Mouse (Mus musculus) MEL (cell line): ENCODE measurements at regions not wholly inside any gene's neighbourhood (a gene's known extent, or its start where the extent isn't known, plus 50 kb on each side); places are given as distances from the start of the nearest gene placed in this dataset.
A peak's percentile ranks its signal among the peaks of the same experiment; 100 is the strongest.

Experiments used
- DNase-seq: peaks from one replicate; pipeline ENCODE4 v3.0.0; 2011; ENCODE audit warnings: low read depth, low spot score
- H3K27ac ChIP-seq: 2 replicates; pipeline ENCODE4 v1.5.1; 2012; ENCODE audit warnings: low read depth, mild to moderate bottlenecking, control low read depth, low read length, moderate library complexity; ENCODE audit not compliant: control insufficient read depth
- H3K27me3 ChIP-seq, 2 experiments: fragments of 150-350 bp in 1 of 2; sonication (generic) in 1 of 2; 2 replicates each; pipeline ENCODE4 v1.6.1; 2012; ENCODE audit warnings: low read length in 2 of 2, mild to moderate bottlenecking in 2 of 2, improper control_type of control experiment in 1 of 2, moderate library complexity in 1 of 2; ENCODE audit not compliant: insufficient read depth in 2 of 2, control insufficient read depth in 1 of 2
- H3K36me3 ChIP-seq, 2 experiments: 2 replicates each; pipeline ENCODE4 v1.6.1; 2012 to 2014; ENCODE audit warnings: low read length in 2 of 2, improper control_type of control experiment in 1 of 2, inconsistent platforms in 1 of 2, mild to moderate bottlenecking in 1 of 2; ENCODE audit not compliant: insufficient read depth in 2 of 2, control insufficient read depth in 1 of 2
- H3K4me1 ChIP-seq, 2 experiments: fragments of 150-350 bp in 1 of 2; sonication (generic) in 1 of 2; 2 replicates each; pipeline ENCODE4 v1.6.1; 2012; ENCODE audit warnings: low read length in 2 of 2, improper control_type of control experiment in 1 of 2, mild to moderate bottlenecking in 1 of 2; ENCODE audit not compliant: insufficient read depth in 2 of 2, control insufficient read depth in 1 of 2
- H3K4me3 ChIP-seq, 2 experiments: fragments of 150-350 bp in 1 of 2; sonication (generic) in 1 of 2; 2 replicates each; pipeline ENCODE4 v1.5.1; 2012; ENCODE audit warnings: low read depth in 2 of 2, low read length in 2 of 2, mild to moderate bottlenecking in 2 of 2, moderate library complexity in 2 of 2, control low read depth in 1 of 2, improper control_type of control experiment in 1 of 2; ENCODE audit not compliant: control insufficient read depth in 1 of 2, insufficient read depth in 1 of 2
- H3K79me2 ChIP-seq: 2 replicates; pipeline ENCODE4 v1.6.1; 2012; ENCODE audit warnings: mild to moderate bottlenecking, low read length, moderate library complexity; ENCODE audit not compliant: control insufficient read depth, poor library complexity, insufficient read depth
- H3K9ac ChIP-seq: 2 replicates; pipeline ENCODE4 v1.6.1; 2012; ENCODE audit warnings: low read depth, mild to moderate bottlenecking, control low read depth, low read length, moderate library complexity; ENCODE audit not compliant: control insufficient read depth, poor library complexity, severe bottlenecking
- H3K9me3 ChIP-seq: fragments of 150-350 bp; sonication (generic); replicated peaks from 2 replicates; pipeline ENCODE4 v1.6.1; 2012; ENCODE audit warnings: mild to moderate bottlenecking, low read length, improper control_type of control experiment, moderate library complexity; ENCODE audit not compliant: insufficient read depth
- RAD21 ChIP-seq: IDR thresholded peaks from 2 replicates; pipeline ENCODE4 v1.6.1; 2011; ENCODE audit warnings: mild to moderate bottlenecking, low read depth, low read length, improper control_type of control experiment
- ZKSCAN1 ChIP-seq: IDR thresholded peaks from 2 replicates; pipeline ENCODE4 v1.6.1; 2012; ENCODE audit warnings: low read depth, mild to moderate bottlenecking, inconsistent platforms, low read length, improper control_type of control experiment, moderate library complexity

DNA sequence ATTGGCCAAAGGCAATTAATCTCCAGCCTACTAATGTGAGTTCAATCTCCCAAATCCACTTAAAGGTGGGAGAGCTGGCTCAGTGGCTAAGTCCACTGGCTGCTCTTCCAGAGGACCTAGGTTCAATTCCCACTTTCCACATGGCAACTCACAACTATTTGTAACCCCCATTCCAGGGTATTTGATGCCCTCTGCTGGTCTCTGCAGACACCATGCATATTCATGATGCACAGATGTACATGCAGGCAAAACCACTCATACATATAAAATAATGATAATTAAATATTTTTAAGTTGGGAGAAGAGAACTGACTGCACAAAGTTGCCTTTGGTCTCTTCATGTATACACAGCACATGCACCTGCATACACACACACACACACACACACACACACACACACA, 60.4 kb upstream of the Zdhhc13 start:
- no peak for DNase-seq
- no peaks in the 10 kb centered on the region for H3K36me3 ChIP-seq
- no peak overlapping the region for H3K27ac ChIP-seq
- H3K4me1 ChIP-seq = no peaks in the 10 kb centered on the region
- H3K9ac ChIP-seq = no peak overlapping the region
- H3K79me2 ChIP-seq = no peaks in the 10 kb centered on the region
- peak; percentile 3; the same call in 1 of the 2 replicates for TF ChIP-seq RAD21
- no peak for TF ChIP-seq ZKSCAN1
- H3K9me3 ChIP-seq = no peaks in the 10 kb centered on the region
- H3K27me3 ChIP-seq = no peaks in the 10 kb centered on the region
- no peak overlapping the region for H3K4me3 ChIP-seq
